Mouse (Mus musculus) midbrain, embryonic 14.5 days (tissue): ENCODE measurements around the gene Rasef. TPM values are rescaled to one million over a fixed set of nuclear protein-coding genes. Genes with fewer than 3 reads are reported as not detected.
"Not testable (repeated sequence)": the region's sequence is repeated elsewhere in the genome, so short reads cannot be mapped to it uniquely, and the experiment has no call there.

Experiments
- ATAC-seq: fragments of 200-750 bp; cut with Nextera tagmentation; 2 replicates; pipeline ENCODE4 v1.8.0; 2017; ENCODE audit warnings: moderate number of reproducible peaks, moderate library complexity; ENCODE audit not compliant: low FRiP score, low TSS enrichment
- DNase-seq: peaks from one replicate; pipeline ENCODE4 v3.0.0-alpha.2; 2015
- H3K27ac ChIP-seq: fragments of 300-500 bp; sonication (generic); replicated peaks from 2 replicates; pipeline ENCODE4 v1.5.1; 2014; ENCODE audit warnings: mild to moderate bottlenecking, low read depth, low read length, moderate library complexity
- H3K27me3 ChIP-seq: fragments of 300-500 bp; sonication (generic); 2 replicates; pipeline ENCODE4 v1.6.1; 2014; ENCODE audit warnings: low read length, control low read depth, mixed read lengths; ENCODE audit not compliant: control insufficient read depth, insufficient read depth
- H3K36me3 ChIP-seq: fragments of 300-500 bp; sonication (generic); 2 replicates; pipeline ENCODE4 v1.6.1; 2014; ENCODE audit warnings: low read length, control low read depth; ENCODE audit not compliant: control insufficient read depth, insufficient read depth
- H3K4me1 ChIP-seq: fragments of 300-500 bp; sonication (generic); 2 replicates; pipeline ENCODE4 v1.6.1; 2014; ENCODE audit warnings: mild to moderate bottlenecking, antibody characterized with exemption, low read length, control low read depth; ENCODE audit not compliant: control insufficient read depth, insufficient read depth
- H3K4me2 ChIP-seq: fragments of 300-500 bp; sonication (generic); 2 replicates; pipeline ENCODE4 v1.6.1; 2014; ENCODE audit warnings: mild to moderate bottlenecking, low read length, moderate library complexity
- H3K4me3 ChIP-seq: fragments of 300-500 bp; sonication (generic); replicated peaks from 2 replicates; pipeline ENCODE4 v1.5.1; 2014; ENCODE audit warnings: low read depth, low read length
- H3K9ac ChIP-seq: fragments of 300-500 bp; sonication (generic); replicated peaks from 2 replicates; pipeline ENCODE4 v1.6.1; 2014; ENCODE audit warnings: mild to moderate bottlenecking, low read length, moderate library complexity
- H3K9me3 ChIP-seq: fragments of 300-500 bp; sonication (generic); 2 replicates; pipeline ENCODE4 v1.6.1; 2016; ENCODE audit warnings: low read length, control low read depth, mixed read lengths; ENCODE audit not compliant: control insufficient read depth
- WGBS: fragments of 180-500 bp; shearing (Covaris S2); extraction: QIAGEN DNeasy Blood & Tissue Kit; methylation state at CpG from one replicate; pipeline ENCODE4 v1.1.7; 2014; 5-methylcytosine and 5-hydroxymethylcytosine counted together
- polyA plus RNA-seq: library from polyadenylated mRNA; unstranded; fragments of >200 nt; fragmentation: Nextera tagmentation; extraction: Ambion mirVana; gene quantifications from 2 replicates; pipeline ENCODE4 v1.2.1, GENCODE M21; 2014

Rasef gene
- polyA plus RNA-seq, 1 experiment from 2014 or later: 0.50 TPM

GRCm38 (mm10) chr4:73668054-73668453 is 122.7 kb downstream of the Rasef start, which contains the start of gene Gm11239:
Gm11239 (plus strand) TSS chr4:73668354.
- not testable (repeated sequence) for DNase-seq, H3K27me3 ChIP-seq, H3K9ac ChIP-seq, H3K27ac ChIP-seq, H3K36me3 ChIP-seq, H3K4me2 ChIP-seq, H3K4me1 ChIP-seq, ATAC-seq, H3K4me3 ChIP-seq, H3K9me3 ChIP-seq
- no CpG with 5 or more reads among the region's 4 CpGs for WGBS

Other genes starting within 250 kb of the Rasef start
- gene Gm11238, start 183.1 kb downstream of the Rasef start, polyA plus RNA-seq: not detected in 2 replicates
- not detected in 2 replicates for gene Gm11237, start 168.0 kb downstream of the Rasef start, polyA plus RNA-seq
- gene Gm11236, start 152.9 kb downstream of the Rasef start, polyA plus RNA-seq: not detected in 2 replicates
- not detected in 2 replicates for gene Gm11239, start 122.6 kb downstream of the Rasef start, polyA plus RNA-seq
- not detected in 2 replicates for gene Gm428, start 107.5 kb downstream of the Rasef start, polyA plus RNA-seq
- not detected in 2 replicates for gene Gm11758, start 85.3 kb upstream of the Rasef start, polyA plus RNA-seq
- not detected in 2 replicates for gene Gm11757, start 100.1 kb upstream of the Rasef start, polyA plus RNA-seq
- not detected in 2 replicates for gene Gm13871, start 115.0 kb upstream of the Rasef start, polyA plus RNA-seq
- not detected in 2 replicates for gene Gm11756, start 129.8 kb upstream of the Rasef start, polyA plus RNA-seq
- gene 2310002L09Rik, start 159.9 kb upstream of the Rasef start, polyA plus RNA-seq: not detected in 2 replicates
- gene Frmd3, start 222.4 kb upstream of the Rasef start, polyA plus RNA-seq: 29.7 and 30.5 TPM in 2 replicates